Mouse (Mus musculus) CD4-positive helper T cell, adult 2 months (primary cell): Measurements from ENCODE around the gene Nrm.
"Not testable (repeated sequence)": the region's sequence is repeated elsewhere in the genome, so short reads cannot be mapped to it uniquely, and the experiment has no call there.

ENCODE experiments used
- DNase-seq: peaks from one replicate; pipeline ENCODE4 v3.0.0-alpha.2; 2012; ENCODE audit warnings: low read depth, missing footprints, low spot score

Gene Nrm

GRCm38 (mm10) chr17:35834696-35835422, 26.3 kb upstream of the Nrm start:
- DNase-seq, result peak; percentile 26

DNA sequence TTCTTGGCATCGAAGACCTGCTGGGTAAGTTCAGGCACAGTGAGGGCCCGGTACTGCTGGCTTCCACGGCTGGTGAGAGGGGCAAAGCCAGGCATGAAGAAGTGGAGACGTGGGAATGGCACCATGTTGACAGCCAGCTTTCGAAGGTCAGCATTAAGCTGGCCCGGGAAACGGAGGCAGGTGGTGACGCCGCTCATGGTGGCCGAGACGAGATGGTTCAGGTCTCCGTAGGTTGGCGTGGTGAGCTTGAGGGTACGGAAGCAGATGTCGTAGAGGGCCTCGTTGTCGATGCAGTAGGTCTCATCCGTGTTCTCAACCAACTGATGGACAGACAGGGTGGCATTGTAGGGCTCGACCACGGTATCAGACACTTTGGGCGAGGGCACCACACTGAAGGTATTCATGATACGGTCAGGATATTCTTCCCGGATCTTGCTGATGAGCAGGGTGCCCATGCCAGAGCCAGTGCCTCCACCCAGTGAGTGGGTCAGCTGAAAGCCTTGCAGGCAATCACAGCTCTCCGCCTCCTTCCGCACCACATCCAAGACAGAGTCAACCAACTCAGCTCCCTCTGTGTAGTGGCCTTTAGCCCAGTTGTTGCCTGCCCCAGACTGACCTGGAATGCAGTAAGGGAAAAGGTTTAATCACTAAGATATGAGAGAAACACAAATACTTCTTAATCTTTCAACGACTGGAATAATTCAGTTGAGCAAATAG, 25.5 kb upstream of the Nrm start:
- DNase-seq, result no peak

- DNase-seq, result peak; percentile 85
These were observed 24.7 kb upstream of the Nrm start for GRCm38 (mm10) chr17:35836178-35836965.

GRCm38 (mm10) chr17:35836991-35837422, 24.1 kb upstream of the Nrm start:
- peak; percentile 85 for DNase-seq

GRCm38 (mm10) chr17:35837487-35837886, 23.6 kb upstream of the Nrm start:
- peak; percentile 59 for DNase-seq

- peak; percentile 94 for DNase-seq
These were observed 23.0 kb upstream of the Nrm start, which contains the start of gene Tubb5 for GRCm38 (mm10) chr17:35838122-35838544. Tubb5 (minus strand) TSS chr17:35838306.

DNA sequence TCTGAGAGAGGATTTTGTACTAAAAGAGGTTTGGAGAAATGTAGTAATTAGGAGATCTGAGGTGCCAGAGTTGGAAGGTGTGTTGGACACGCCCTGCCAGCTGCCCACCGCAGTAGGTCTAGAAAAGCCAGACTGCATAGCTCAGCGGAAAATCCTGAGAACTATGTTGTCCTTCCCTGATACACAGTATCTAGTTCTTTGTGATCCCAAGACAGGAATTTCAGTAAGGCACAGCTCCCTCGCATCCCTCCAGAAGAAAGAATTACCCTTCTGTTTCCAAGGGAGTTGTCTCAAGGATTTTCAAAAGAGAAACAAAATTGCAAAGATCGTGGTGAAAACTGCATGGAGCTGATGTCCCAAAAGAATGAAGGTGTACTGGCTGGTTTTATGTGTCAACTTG, 22.5 kb upstream of the Nrm start:
- no peak for DNase-seq

DNA sequence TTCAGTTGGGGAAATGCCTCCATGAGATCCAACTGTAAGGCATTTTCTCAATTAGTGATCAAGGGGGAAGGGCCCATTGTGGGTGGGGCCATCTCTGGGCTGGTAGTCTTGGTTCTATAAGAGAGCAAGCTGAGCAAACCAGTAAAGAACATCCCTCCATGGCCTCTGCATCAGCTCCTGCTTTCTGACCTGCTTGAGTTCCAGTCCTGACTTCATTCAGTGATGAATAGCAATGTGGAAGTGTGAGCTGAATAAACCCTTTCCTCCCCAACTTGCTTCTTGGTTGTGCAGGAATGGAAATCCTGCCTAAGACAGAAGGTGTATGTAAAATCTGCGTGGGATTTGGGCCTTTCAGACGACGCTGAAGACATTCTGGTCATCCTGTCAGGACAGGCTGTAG, 22.1 kb upstream of the Nrm start:
- DNase-seq, result not testable (repeated sequence)

- peak; percentile 30 for DNase-seq
These were observed 20.6 kb upstream of the Nrm start for GRCm38 (mm10) chr17:35840561-35840960.

DNA sequence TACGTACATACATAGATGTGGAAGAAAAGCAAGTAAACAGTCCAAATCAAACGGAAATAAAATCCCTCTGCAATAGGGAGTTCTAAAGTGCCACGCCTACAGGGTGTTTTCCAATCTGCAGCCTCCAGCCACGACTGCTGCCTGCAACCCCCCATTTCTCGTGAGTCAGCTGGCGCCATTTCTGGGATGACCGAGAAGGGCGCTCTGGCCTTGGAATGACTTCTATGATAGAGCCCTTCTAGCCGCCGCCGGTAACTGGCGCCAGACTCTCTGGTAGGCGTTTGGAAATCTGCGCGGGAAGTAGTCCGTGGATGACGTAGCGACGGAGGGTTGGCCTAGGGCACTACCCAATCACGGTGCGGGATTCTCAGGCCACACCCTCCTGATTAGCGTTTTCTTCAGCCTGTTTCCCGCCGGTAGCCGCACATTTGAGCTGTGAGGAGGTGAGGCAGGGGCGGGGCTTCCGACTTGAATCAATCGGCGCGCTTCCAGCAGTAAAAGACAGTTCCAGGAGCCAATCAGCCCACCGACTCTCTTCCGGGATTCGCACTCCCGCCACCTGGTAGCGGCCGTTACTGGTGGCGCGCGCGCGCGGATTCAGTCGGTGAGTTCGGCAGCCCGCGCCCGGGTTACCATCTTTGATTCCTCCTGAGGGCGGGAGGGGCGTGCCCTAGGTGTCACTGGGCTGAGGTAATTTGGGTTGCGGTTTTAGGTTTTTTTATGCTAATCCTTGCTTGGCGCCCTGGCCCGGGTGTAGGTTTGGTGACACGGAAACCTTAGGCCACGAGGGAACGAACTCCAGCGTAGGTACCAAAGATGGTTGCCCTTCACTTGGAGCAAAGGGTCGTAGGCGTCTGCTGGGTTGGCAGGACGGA, 19.8 kb upstream of the Nrm start, which contains the start of gene Mdc1:
Mdc1 (plus strand) TSS at position 440 of the 875 bp plus-strand sequence.
- DNase-seq, result peak; percentile 100

GRCm38 (mm10) chr17:35842006-35842405, 19.1 kb upstream of the Nrm start:
- no peak for DNase-seq

DNA sequence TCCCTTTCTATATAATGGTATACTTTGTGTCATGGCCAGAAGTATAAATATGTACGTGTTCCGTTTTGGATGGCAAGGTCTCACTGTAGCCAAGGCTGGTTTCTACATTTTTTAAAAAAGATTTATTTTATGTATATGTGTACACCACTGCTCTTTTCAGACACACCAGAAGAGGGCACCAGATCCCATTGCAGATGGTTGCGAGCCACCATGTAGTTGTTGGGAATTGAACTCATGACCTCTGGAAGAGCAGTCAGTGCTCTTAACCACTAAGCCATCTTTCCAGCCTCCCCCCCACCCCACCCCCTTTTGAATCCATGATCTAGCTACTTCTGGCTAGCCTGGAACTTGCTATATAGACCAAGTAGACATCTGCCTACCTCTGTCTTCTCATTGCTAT, 17.6 kb upstream of the Nrm start:
- DNase-seq, result no peak

- DNase-seq, result no peak
These were observed 13.0 kb upstream of the Nrm start for GRCm38 (mm10) chr17:35848112-35848511.

- DNase-seq, result no peak
These were observed 10.1 kb upstream of the Nrm start for GRCm38 (mm10) chr17:35850974-35851373.

DNA sequence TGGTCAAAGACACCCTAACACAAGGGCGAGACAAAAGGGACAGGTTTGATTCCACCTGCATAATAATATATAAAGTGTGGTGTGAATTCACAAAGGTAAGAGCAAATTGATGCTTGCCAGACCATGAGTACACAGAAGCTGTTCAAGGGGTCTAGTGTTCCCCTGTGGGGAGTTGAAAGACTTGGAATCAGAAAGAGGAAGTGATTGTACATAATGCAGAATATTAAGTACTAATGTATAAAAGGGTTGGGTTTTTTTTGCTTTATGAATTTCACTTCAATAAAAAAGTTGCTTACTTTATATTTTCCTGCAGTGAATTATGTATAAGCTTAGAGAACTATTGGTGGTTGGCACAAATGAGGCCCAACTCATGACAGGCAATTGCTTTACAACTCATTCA, 1.7 kb upstream of the Nrm start:
- DNase-seq, result no peak

- no peak for DNase-seq
These were observed 1.3 kb upstream of the Nrm start for GRCm38 (mm10) chr17:35859835-35860234.

- no peak for DNase-seq
These were observed 304 bp upstream of the Nrm start for GRCm38 (mm10) chr17:35860831-35861197.

GRCm38 (mm10) chr17:35864832-35865353, 3.8 kb downstream of the Nrm start:
- DNase-seq, result no peak

DNA sequence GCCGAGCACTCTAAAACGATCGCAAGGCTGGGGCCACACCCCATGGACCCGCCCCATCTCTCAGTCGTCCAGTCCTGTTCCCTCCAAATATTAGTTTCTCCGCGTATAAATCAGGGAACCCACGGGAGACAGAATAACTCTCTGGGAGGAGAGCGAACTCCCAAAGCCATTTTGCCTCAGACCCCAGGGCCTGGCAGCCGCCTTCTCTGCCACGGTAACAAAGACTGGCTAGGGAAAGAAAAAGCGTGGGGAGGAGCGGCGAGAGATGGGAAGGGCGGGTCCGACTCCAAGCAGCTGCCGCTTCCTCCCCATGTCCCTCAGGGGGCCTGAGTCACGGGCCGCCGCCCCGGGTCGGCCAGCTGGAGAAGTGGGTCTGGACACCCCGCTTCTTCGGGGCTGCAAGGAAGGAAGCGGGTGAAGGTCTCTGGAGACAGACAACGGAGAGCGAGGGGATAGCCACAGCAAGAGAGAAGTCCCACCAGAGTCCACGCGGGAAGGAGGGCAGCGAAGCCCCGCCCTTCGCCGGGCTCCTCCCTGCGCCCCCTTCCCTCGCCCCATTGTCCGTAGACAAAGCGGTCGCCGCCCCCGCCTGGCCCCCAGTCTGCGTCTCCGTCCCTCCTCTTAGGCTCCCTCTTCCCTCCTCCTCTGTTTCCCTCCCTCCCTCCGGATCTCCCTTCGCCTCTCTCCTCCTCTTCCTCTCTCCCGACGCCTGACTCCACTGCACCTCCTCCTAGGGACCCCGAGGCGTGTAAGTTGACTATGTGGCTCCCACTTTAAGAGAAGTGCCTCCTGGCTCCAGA, 4.6 kb downstream of the Nrm start, which contains the start of gene Ppp1r18:
Ppp1r18 (plus strand) TSS at position 113 of the 800 bp plus-strand sequence.
- peak; percentile 66 for DNase-seq

DNA sequence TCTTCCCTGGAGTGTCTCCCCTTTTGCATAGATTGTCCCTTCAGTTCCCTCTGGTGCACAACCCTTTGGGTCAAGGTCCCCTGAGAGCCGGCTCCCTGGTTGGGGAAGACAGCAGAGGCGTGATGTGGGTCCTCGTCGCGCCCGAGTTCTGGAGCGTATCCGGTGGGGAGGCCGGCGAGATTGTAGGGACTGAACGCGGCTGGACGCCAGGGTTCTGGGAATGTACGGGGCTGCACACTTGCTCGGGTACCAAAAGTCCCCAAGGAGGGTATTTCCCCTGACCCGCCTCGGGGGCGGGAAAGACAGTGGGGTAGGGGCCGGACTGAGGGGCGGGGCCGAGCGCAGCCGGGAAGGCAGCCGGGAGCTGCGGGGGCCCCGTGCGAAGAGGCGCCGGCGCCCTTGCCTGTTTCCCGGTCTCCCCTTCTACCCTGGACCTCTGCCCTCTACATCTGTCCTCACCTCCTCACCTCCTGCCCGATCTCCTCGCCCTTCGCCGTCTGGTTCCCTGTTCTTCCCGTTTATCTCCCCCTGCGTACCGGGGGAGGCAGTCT, 5.2 kb downstream of the Nrm start:
- peak; percentile 73 for DNase-seq
